Mouse (Mus musculus): ENCODE data around the gene Kbtbd12. TPM values are rescaled to one million over a fixed set of nuclear protein-coding genes. Genes with fewer than 3 reads are reported as not detected.

Kbtbd12 gene
- polyA plus RNA-seq, 1 experiment from 2014 or later: 0.22 TPM

DNA sequence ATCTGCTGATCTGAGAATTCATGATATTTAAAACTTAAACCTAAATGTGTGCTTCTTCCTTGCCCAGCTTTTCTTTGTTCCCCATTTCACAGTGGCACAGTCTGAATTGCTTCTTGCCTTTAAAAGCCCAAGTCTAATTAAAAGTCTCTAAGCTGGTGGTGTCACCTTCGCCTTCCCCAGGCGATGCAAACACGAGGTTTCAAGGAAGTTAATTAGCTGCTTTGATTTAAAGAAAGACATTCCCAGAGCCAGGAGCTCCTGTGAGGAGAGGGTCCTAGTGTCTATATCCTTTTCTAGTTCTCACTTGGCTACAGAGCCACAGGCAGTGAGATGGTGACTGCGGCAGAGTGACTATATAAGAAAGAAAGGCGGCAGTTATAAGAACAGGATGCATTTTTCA lies 18.2 kb downstream of the Kbtbd12 start:
- H3K27me3 ChIP-seq (ENCODE audit: poor library complexity, severe bottlenecking): no peaks in the 10 kb centered on the region
- H3K9me3 ChIP-seq: no peaks in the 10 kb centered on the region
- H3K4me1 ChIP-seq: peaks cover 21% of the 10 kb centered on the region
- peak overlapping the region; percentile 57; the same call in 1 of the 2 replicates for H3K27ac ChIP-seq
- no peak for DNase-seq (ENCODE audit: extremely low spot score, low spot score)
- H3K4me3 ChIP-seq: no peak overlapping the region
- 21% methylated on average over 5 of the region's 5 CpGs for WGBS
- no peaks in the 10 kb centered on the region for H3K36me3 ChIP-seq (replicated peaks)

- no peaks in the 10 kb centered on the region for H3K9me3 ChIP-seq
- WGBS: 87% methylated on average over 2 of the region's 2 CpGs
- H3K4me1 ChIP-seq: peaks cover 24% of the 10 kb centered on the region
- no peaks in the 10 kb centered on the region for H3K36me3 ChIP-seq (replicated peaks)
- H3K27ac ChIP-seq: no peak overlapping the region
- no peaks in the 10 kb centered on the region for H3K27me3 ChIP-seq (ENCODE audit: poor library complexity, severe bottlenecking)
- H3K4me3 ChIP-seq: no peak overlapping the region
- no peak for DNase-seq (ENCODE audit: extremely low spot score, low spot score)
These were observed 22.4 kb downstream of the Kbtbd12 start for GRCm38 (mm10) chr6:88615352-88615751.

- no peak overlapping the region for H3K27ac ChIP-seq
- H3K4me3 ChIP-seq: no peak overlapping the region
- no peaks in the 10 kb centered on the region for H3K4me1 ChIP-seq
- WGBS: 78% methylated on average over 2 of the region's 2 CpGs
- H3K27me3 ChIP-seq (ENCODE audit: poor library complexity, severe bottlenecking): no peaks in the 10 kb centered on the region
- no peak for DNase-seq (ENCODE audit: extremely low spot score, low spot score)
- H3K36me3 ChIP-seq (replicated peaks): no peaks in the 10 kb centered on the region
- H3K9me3 ChIP-seq: no peaks in the 10 kb centered on the region
These were observed 31.3 kb downstream of the Kbtbd12 start for GRCm38 (mm10) chr6:88606417-88606816.

- DNase-seq (ENCODE audit: extremely low spot score, low spot score): no peak
- no peaks in the 10 kb centered on the region for H3K4me1 ChIP-seq
- 86% methylated on average over 2 of the region's 2 CpGs for WGBS
- H3K36me3 ChIP-seq (replicated peaks): no peaks in the 10 kb centered on the region
- no peaks in the 10 kb centered on the region for H3K27me3 ChIP-seq (ENCODE audit: poor library complexity, severe bottlenecking)
- H3K27ac ChIP-seq: no peak overlapping the region
- H3K9me3 ChIP-seq: no peaks in the 10 kb centered on the region
- no peak overlapping the region for H3K4me3 ChIP-seq
These were observed 32.0 kb downstream of the Kbtbd12 start for GRCm38 (mm10) chr6:88605715-88606114.

DNA sequence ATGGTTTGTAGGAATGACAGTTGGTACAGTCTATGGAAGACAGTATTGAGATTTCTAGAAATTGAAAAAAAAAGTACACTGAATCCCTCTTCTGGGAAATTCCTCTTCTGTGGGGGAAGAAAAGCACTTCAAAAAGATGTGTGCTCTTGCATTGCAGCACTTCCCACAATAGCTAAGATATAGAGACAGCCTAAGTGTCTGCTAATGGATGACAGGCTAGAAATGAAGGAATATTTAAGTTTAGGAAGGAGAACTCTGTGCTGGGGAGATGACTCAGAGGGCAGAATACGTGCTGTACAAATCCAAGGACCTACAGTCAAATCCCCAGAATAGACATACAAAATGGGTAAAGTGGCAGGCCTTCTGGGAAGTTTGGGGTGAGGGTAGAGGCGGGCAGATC lies 32.5 kb downstream of the Kbtbd12 start:
- H3K4me1 ChIP-seq: no peaks in the 10 kb centered on the region
- no peak overlapping the region for H3K4me3 ChIP-seq
- H3K9me3 ChIP-seq: no peaks in the 10 kb centered on the region
- H3K36me3 ChIP-seq (replicated peaks): no peaks in the 10 kb centered on the region
- no peak for DNase-seq (ENCODE audit: extremely low spot score, low spot score)
- 78% methylated on average over 2 of the region's 2 CpGs for WGBS
- H3K27me3 ChIP-seq (ENCODE audit: poor library complexity, severe bottlenecking): no peaks in the 10 kb centered on the region
- H3K27ac ChIP-seq: no peak overlapping the region

DNA sequence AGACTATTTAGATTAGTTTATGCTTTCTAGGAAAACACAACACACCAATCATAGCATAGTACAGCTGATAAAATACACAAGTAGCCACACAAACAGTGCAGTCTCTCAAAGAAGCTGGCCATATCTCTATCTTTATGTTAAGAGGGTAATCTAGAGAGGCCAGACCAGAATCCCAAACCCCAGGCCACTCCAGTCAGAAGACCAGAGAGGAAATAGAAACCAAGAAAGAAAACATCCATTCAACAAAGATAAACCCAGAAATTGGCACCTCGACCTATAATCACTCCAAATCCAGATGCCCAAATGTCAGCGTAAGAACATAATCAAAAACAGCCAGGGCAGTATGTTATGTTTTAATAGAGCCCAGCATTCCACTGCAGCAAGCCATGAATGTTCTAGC lies 41.6 kb downstream of the Kbtbd12 start:
- H3K36me3 ChIP-seq (replicated peaks): no peaks in the 10 kb centered on the region
- WGBS: 70% methylated on average over 2 of the region's 2 CpGs
- peaks cover 2% of the 10 kb centered on the region; the same call in 1 of the 2 replicates for H3K9me3 ChIP-seq
- no peak overlapping the region for H3K4me3 ChIP-seq
- H3K27me3 ChIP-seq (ENCODE audit: poor library complexity, severe bottlenecking): no peaks in the 10 kb centered on the region
- DNase-seq (ENCODE audit: extremely low spot score, low spot score): no peak
- H3K27ac ChIP-seq: no peak overlapping the region
- peaks cover 6% of the 10 kb centered on the region for H3K4me1 ChIP-seq

- no peaks in the 10 kb centered on the region for H3K36me3 ChIP-seq (replicated peaks)
- no peaks in the 10 kb centered on the region for H3K9me3 ChIP-seq
- H3K4me1 ChIP-seq: peaks cover 11% of the 10 kb centered on the region
- no peak for DNase-seq (ENCODE audit: extremely low spot score, low spot score)
- 89% methylated on average over 6 of the region's 6 CpGs for WGBS
- H3K4me3 ChIP-seq: no peak overlapping the region
- no peak overlapping the region for H3K27ac ChIP-seq
- no peaks in the 10 kb centered on the region; the same call in 1 of the 2 replicates for H3K27me3 ChIP-seq (ENCODE audit: poor library complexity, severe bottlenecking)
These were observed 45.4 kb downstream of the Kbtbd12 start for GRCm38 (mm10) chr6:88592367-88592766.

- H3K27ac ChIP-seq: no peak overlapping the region
- no peak for DNase-seq (ENCODE audit: extremely low spot score, low spot score)
- H3K27me3 ChIP-seq (ENCODE audit: poor library complexity, severe bottlenecking): no peaks in the 10 kb centered on the region; the same call in 1 of the 2 replicates
- no peaks in the 10 kb centered on the region for H3K36me3 ChIP-seq (replicated peaks)
- 89% methylated on average over 4 of the region's 4 CpGs for WGBS
- H3K9me3 ChIP-seq: no peaks in the 10 kb centered on the region
- peaks cover 11% of the 10 kb centered on the region for H3K4me1 ChIP-seq
- H3K4me3 ChIP-seq: no peak overlapping the region
These were observed 47.5 kb downstream of the Kbtbd12 start for GRCm38 (mm10) chr6:88590231-88590630.

GRCm38 (mm10) chr6:88589517-88589916 lies 48.2 kb downstream of the Kbtbd12 start:
- no peak overlapping the region for H3K27ac ChIP-seq
- DNase-seq (ENCODE audit: extremely low spot score, low spot score): peak; percentile 35
- 34% methylated on average over 5 of the region's 5 CpGs for WGBS
- no peaks in the 10 kb centered on the region; the same call in 1 of the 2 replicates for H3K27me3 ChIP-seq (ENCODE audit: poor library complexity, severe bottlenecking)
- peaks cover 11% of the 10 kb centered on the region for H3K4me1 ChIP-seq
- no peaks in the 10 kb centered on the region for H3K9me3 ChIP-seq
- H3K4me3 ChIP-seq: no peak overlapping the region
- no peaks in the 10 kb centered on the region for H3K36me3 ChIP-seq (replicated peaks)

GRCm38 (mm10) chr6:88588581-88589256 lies 49.0 kb downstream of the Kbtbd12 start:
- H3K36me3 ChIP-seq (replicated peaks): no peaks in the 10 kb centered on the region
- WGBS: 83% methylated on average over 7 of the region's 7 CpGs
- H3K4me1 ChIP-seq: peaks cover 5% of the 10 kb centered on the region
- H3K27ac ChIP-seq: no peak overlapping the region
- no peak overlapping the region for H3K4me3 ChIP-seq
- DNase-seq (ENCODE audit: extremely low spot score, low spot score): no peak
- no peaks in the 10 kb centered on the region; the same call in 1 of the 2 replicates for H3K27me3 ChIP-seq (ENCODE audit: poor library complexity, severe bottlenecking)
- H3K9me3 ChIP-seq: no peaks in the 10 kb centered on the region

DNA sequence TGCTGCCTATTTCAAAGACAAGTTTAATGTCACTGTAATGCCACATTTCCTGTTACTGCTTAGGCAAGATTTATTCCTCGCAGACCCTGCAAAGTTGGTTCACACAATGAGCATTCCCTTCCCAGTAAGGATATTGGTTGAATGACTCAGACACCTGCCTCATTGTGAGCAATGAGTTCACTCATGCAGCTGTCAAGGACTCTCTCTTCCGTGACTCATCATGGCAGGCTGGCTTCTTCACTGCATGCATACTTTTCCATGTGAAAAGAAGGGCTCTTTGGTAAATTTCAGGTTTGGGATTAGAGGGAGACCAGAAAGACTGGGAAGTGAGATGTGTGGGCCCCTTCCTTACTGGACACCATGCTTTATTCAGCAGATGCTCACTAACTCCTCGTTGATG lies 50.7 kb downstream of the Kbtbd12 start:
- Histone ChIP-seq H3K4me1 (peaks cover 5% of the 10 kb centered on the region; the same call in 1 of the 2 replicates), H3K4me3 (no peak overlapping the region), H3K27me3 (ENCODE audit: poor library complexity, severe bottlenecking) (no peaks in the 10 kb centered on the region; the same call in 1 of the 2 replicates), H3K9me3 (no peaks in the 10 kb centered on the region), H3K27ac (no peak overlapping the region), H3K36me3 (replicated peaks) (no peaks in the 10 kb centered on the region)
- WGBS: 80% methylated on average over 3 of the region's 3 CpGs
- DNase-seq (ENCODE audit: extremely low spot score, low spot score): no peak

DNA sequence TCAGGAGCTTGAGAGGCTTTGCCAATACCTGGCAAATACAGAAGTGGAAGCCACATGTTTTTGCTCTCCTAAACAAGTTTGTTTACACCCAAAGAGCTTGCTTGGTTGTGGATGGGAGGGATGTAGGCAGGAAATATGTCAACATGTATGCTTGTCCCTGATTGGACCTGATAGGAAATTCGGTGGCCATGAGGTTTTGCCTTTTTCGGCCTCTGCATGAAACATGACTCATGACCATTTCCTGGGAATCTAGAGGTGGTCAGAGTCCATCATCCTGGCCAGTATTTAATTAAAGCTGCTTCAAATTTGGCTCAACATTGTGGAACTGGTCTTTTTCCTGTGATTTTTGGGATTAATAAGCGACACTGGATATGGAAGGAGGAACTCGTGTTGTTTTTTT lies 53.8 kb downstream of the Kbtbd12 start:
- WGBS: 91% methylated on average over 4 of the region's 4 CpGs
- Histone ChIP-seq H3K4me3 (no peak overlapping the region), H3K27ac (no peak overlapping the region), H3K27me3 (ENCODE audit: poor library complexity, severe bottlenecking) (no peaks in the 10 kb centered on the region; the same call in 1 of the 2 replicates), H3K9me3 (no peaks in the 10 kb centered on the region), H3K4me1 (no peaks in the 10 kb centered on the region), H3K36me3 (replicated peaks) (no peaks in the 10 kb centered on the region)
- no peak for DNase-seq (ENCODE audit: extremely low spot score, low spot score)

DNA sequence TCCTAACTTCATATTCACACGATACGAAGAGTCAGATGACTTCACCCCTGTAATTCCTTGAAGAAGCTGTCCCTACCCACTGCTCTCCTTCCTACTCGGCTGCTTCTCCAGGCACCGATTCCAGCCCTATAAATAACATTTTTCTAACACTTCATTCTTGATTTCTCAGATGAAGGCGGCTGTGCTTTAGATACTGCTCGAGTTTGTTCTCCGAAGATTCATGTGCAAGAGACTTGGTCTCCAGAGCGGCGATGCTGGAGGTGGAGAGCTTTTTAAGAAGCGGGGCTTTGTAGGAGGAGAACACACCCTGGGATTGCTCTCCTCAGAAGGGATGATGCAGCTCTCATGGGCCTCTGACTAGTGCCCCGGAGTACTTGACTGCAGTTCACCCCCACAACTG lies 61.3 kb downstream of the Kbtbd12 start:
- no peak overlapping the region for H3K4me3 ChIP-seq
- no peak overlapping the region for H3K27ac ChIP-seq
- no peaks in the 10 kb centered on the region for H3K27me3 ChIP-seq (ENCODE audit: poor library complexity, severe bottlenecking)
- WGBS: 93% methylated on average over 11 of the region's 11 CpGs
- H3K4me1 ChIP-seq: 0 out of 2 replicates have a peak, but pooled peaks cover 4% of the 10 kb centered on the region
- DNase-seq (ENCODE audit: extremely low spot score, low spot score): no peak
- no peaks in the 10 kb centered on the region for H3K9me3 ChIP-seq
- no peaks in the 10 kb centered on the region for H3K36me3 ChIP-seq (replicated peaks)

All from forebrain, embryonic 10.5 days (tissue).